Mouse (Mus musculus): ENCODE data around the gene Ssh3.
A peak's percentile ranks its signal among the peaks of the same experiment; 100 is the strongest.

Ssh3 gene

GRCm38 (mm10) chr19:4244775-4245174, 24.2 kb downstream of the Ssh3 start:
- DNase-seq (ENCODE audit: low spot score), result no peak

GRCm38 (mm10) chr19:4242416-4242815, 26.6 kb downstream of the Ssh3 start:
- DNase-seq (ENCODE audit: low spot score), result no peak

- no peak for DNase-seq (ENCODE audit: low spot score)
These were observed 28.7 kb downstream of the Ssh3 start for GRCm38 (mm10) chr19:4240247-4240668.

GRCm38 (mm10) chr19:4234548-4234947, 34.4 kb downstream of the Ssh3 start:
- DNase-seq (ENCODE audit: low spot score), result no peak

GRCm38 (mm10) chr19:4232651-4233050, 36.3 kb downstream of the Ssh3 start:
- no peak for DNase-seq (ENCODE audit: low spot score)

- no peak for DNase-seq (ENCODE audit: low spot score)
These were observed 36.8 kb downstream of the Ssh3 start for GRCm38 (mm10) chr19:4232186-4232572.

- DNase-seq (ENCODE audit: low spot score), result peak; percentile 89
These were observed 37.5 kb downstream of the Ssh3 start, which contains the start of gene Pold4 for GRCm38 (mm10) chr19:4231253-4232185. TSS of gene Pold4 (plus strand) at chr19:4231899.

GRCm38 (mm10) chr19:4230415-4230814, 38.6 kb downstream of the Ssh3 start:
- no peak for DNase-seq (ENCODE audit: low spot score)

- no peak for DNase-seq (ENCODE audit: low spot score)
These were observed 39.4 kb downstream of the Ssh3 start for GRCm38 (mm10) chr19:4229451-4230076.

GRCm38 (mm10) chr19:4228891-4229290, 40.1 kb downstream of the Ssh3 start:
- DNase-seq (ENCODE audit: low spot score), result no peak

- peak; percentile 75 for DNase-seq (ENCODE audit: low spot score)
These were observed 40.9 kb downstream of the Ssh3 start for GRCm38 (mm10) chr19:4227894-4228678.

- no peak for DNase-seq (ENCODE audit: low spot score)
These were observed 41.5 kb downstream of the Ssh3 start for GRCm38 (mm10) chr19:4227446-4227845.

GRCm38 (mm10) chr19:4226779-4227178, 42.2 kb downstream of the Ssh3 start:
- no peak for DNase-seq (ENCODE audit: low spot score)

- DNase-seq (ENCODE audit: low spot score), result no peak
These were observed 46.8 kb downstream of the Ssh3 start for GRCm38 (mm10) chr19:4222165-4222564.

- no peak for DNase-seq (ENCODE audit: low spot score)
These were observed 47.8 kb downstream of the Ssh3 start for GRCm38 (mm10) chr19:4220957-4221743.

GRCm38 (mm10) chr19:4220416-4220815, 48.6 kb downstream of the Ssh3 start:
- no peak for DNase-seq (ENCODE audit: low spot score)

- DNase-seq (ENCODE audit: low spot score), result no peak
These were observed 49.0 kb downstream of the Ssh3 start for GRCm38 (mm10) chr19:4219943-4220342.

GRCm38 (mm10) chr19:4218784-4219183, 50.2 kb downstream of the Ssh3 start:
- no peak for DNase-seq (ENCODE audit: low spot score)

- no peak for DNase-seq (ENCODE audit: low spot score)
These were observed 50.7 kb downstream of the Ssh3 start for GRCm38 (mm10) chr19:4218293-4218692.

GRCm38 (mm10) chr19:4217855-4218254, 51.1 kb downstream of the Ssh3 start:
- DNase-seq (ENCODE audit: low spot score), result no peak

GRCm38 (mm10) chr19:4217140-4217539, 51.8 kb downstream of the Ssh3 start:
- DNase-seq (ENCODE audit: low spot score), result no peak

Measured in c-Kit-positive CD71-positive TER-119-positive erythroid progenitor cells, embryonic 14.5 days (primary cell).